Mouse (Mus musculus) liver, embryonic 14.5 days (tissue): Measurements from ENCODE around the gene Kcnq2.

Experiments used
- CTCF ChIP-seq: IDR thresholded peaks from 2 replicates; pipeline ENCODE4 v1.5.1; 2016; ENCODE audit warnings: antibody characterized with exemption, low read depth, control low read depth
- EP300 ChIP-seq: IDR thresholded peaks from 2 replicates; pipeline ENCODE4 v1.6.1; 2016; ENCODE audit warnings: antibody characterized with exemption, low read depth

DNA sequence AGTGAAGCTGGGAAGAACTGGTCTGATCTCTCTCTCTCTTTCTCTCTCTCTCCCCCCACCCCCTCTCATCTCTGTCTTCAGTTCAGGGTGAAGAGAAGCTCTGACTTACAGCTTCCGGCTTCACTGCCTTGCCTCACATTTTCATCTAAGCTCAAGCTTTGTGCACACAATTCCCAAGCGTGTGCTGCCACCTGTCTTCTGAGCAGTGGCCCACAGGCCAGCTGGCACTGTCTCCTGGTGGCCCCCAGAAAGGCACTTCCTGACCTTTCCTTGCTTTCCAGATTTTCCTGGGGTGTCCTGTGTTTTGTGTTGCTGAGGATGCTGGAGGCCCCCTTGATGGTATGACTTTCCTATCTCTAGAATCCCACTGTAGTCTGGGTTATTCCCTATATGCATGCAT is 31.0 kb downstream of the Kcnq2 start:
- TF ChIP-seq CTCF (peak; percentile 50), EP300 (no peak)
